Comparison of ENCODE assay signal across 8 mouse cellular contexts in the genomic region with DNA sequence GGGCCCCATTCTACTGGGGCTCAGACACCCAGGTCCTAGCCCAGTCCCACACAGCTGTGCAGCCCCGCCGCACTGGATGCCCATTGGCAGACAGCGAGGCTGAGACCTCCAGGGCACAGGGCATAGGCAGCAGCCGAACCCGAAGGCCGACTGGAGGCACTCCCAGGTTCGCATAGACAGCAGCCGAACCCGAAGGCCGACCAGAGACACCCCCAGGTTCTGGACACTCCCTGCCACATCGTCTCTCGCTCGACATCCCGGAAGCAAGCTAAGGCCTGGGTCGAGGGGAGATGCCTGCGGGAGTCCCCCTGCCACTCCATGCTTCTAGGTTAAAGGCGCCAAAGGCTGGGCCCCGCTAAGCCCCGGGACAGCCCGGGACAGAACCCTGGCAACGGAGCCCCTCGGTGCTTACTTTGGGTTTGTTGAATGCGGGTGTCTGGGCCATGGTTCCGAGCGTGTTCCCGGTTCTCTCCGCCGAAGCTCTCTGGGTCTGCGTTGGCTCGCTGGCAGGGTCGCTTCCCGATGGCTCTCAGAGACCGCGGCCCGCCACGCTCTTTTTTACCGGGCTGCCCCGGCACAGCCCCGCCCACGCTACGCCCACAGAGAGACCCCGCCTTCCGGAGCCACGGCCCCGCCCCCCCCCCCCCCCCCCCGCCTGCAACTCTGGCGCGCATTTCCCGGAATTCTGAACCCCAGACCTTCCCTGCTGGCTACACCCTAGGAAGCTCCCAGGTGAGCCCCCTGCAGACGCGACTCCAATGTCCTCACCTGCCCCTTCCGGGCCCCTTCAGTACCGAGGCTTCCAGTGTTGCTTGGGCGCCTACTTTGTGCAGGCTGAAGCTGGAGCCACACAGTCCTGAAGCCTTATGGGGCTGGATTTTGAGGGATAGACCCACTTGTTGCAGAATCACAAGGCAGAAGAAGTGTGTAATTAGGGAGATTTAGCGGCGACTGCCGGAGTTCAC. TPM values are rescaled to one million over a fixed set of nuclear protein-coding genes. Genes with fewer than 3 reads are reported as not detected.
A peak's percentile ranks its signal among the peaks of the same experiment; 100 is the strongest.
DNase-seq lines count a peak whose midpoint lies in the region; ATAC-seq and TF ChIP-seq lines count a peak whose summit lies in the region.

Gene Ada (minus strand): TSS at position 593 of the 965 bp plus-strand sequence.

- H3ac ChIP-seq in myocyte (ENCODE audit: control insufficient read depth, insufficient read length) = no peak within 1 kb of the TSS

- H3K4me2 ChIP-seq in forebrain, embryonic 16.5 days (ENCODE audit: low read length) = peak within 1 kb of the TSS; percentile 96
- H3K4me2 ChIP-seq in hindbrain, embryonic 14.5 days (replicated peaks) = peak within 1 kb of the TSS; percentile 96
- peak within 1 kb of the TSS; percentile 97 for H3K4me2 ChIP-seq in liver, embryonic 12.5 days
- H3K4me2 ChIP-seq in myocyte (ENCODE audit: low read depth) = peak within 1 kb of the TSS; percentile 78

- WGBS in bone marrow, adult 2 months = 1% methylated on average over 52 of the region's 57 CpGs
- WGBS in forebrain, embryonic 16.5 days = 2% methylated on average over 46 of the region's 57 CpGs
- WGBS in hindbrain, embryonic 14.5 days = 1% methylated on average over 54 of the region's 57 CpGs
- WGBS in liver, embryonic 12.5 days (ENCODE audit: insufficient replicate concordance) = 2% methylated on average over 50 of the region's 57 CpGs

- peak; percentile 76 for ATAC-seq in forebrain, embryonic 16.5 days
- ATAC-seq in hindbrain, embryonic 14.5 days (ENCODE audit: low FRiP score) = peak; percentile 59; the same call in 1 of the 2 replicates
- peak; percentile 64 for ATAC-seq in liver, embryonic 12.5 days

- H3K36me3 ChIP-seq in forebrain, embryonic 16.5 days (ENCODE audit: control insufficient read depth, insufficient read depth) = no peaks in the 10 kb centered on the region
- no peaks in the 10 kb centered on the region for H3K36me3 ChIP-seq in hindbrain, embryonic 14.5 days (replicated peaks; ENCODE audit: control insufficient read depth, insufficient read depth)
- no peaks in the 10 kb centered on the region for H3K36me3 ChIP-seq in liver, embryonic 12.5 days
- no peaks in the 10 kb centered on the region for H3K36me3 ChIP-seq in myocyte (ENCODE audit: control insufficient read depth, insufficient read depth)

- H3K27ac ChIP-seq in bone marrow, adult 2 months (ENCODE audit: control insufficient read depth, insufficient read depth, low read depth, low read length, poor library complexity) = no peak within 1 kb of the TSS; the same call in 1 of the 2 replicates
- no peak within 1 kb of the TSS for H3K27ac ChIP-seq in forebrain, embryonic 16.5 days (ENCODE audit: low read length)
- no peak within 1 kb of the TSS for H3K27ac ChIP-seq in hindbrain, embryonic 14.5 days
- no peak within 1 kb of the TSS for H3K27ac ChIP-seq in liver, embryonic 12.5 days

- no peaks in the 10 kb centered on the region for H3K79me2 ChIP-seq in myocyte (ENCODE audit: control insufficient read depth, insufficient read depth)

- H3K9ac ChIP-seq in forebrain, embryonic 16.5 days (replicated peaks; ENCODE audit: low read depth, low read length) = peak within 1 kb of the TSS; percentile 75
- peak within 1 kb of the TSS; percentile 74 for H3K9ac ChIP-seq in hindbrain, embryonic 14.5 days
- H3K9ac ChIP-seq in liver, embryonic 12.5 days = peak within 1 kb of the TSS; percentile 67

- no peak for TF ChIP-seq POLR2A in bone marrow, adult 2 months (IDR thresholded peaks at IDR 0.05; ENCODE audit: borderline replicate concordance, control insufficient read depth, low read depth, low read length)
- TF ChIP-seq POLR2A in myocyte (IDR thresholded peaks at IDR 0.05; ENCODE audit: insufficient read length, low read depth) = no peak

- H3K4me3 ChIP-seq in bone marrow, adult 2 months (replicated peaks; ENCODE audit: control insufficient read depth, low read depth, low read length) = peak within 1 kb of the TSS; percentile 59
- peak within 1 kb of the TSS; percentile 60 for H3K4me3 ChIP-seq in forebrain, embryonic 16.5 days (replicated peaks; ENCODE audit: low read length)
- H3K4me3 ChIP-seq in hindbrain, embryonic 14.5 days (replicated peaks; ENCODE audit: low read length) = peak within 1 kb of the TSS; percentile 52
- peak within 1 kb of the TSS; percentile 58 for H3K4me3 ChIP-seq in liver, embryonic 12.5 days
- peak within 1 kb of the TSS; percentile 8 for H3K4me3 ChIP-seq in myocyte

- peak; percentile 24 for DNase-seq in layer of hippocampus, adult 11-12 months (ENCODE audit: low spot score)
- DNase-seq in layer of hippocampus, adult 9-10 months (ENCODE audit: low spot score) = no peak
- DNase-seq in hindbrain, embryonic 14.5 days (ENCODE audit: low spot score) = peak; percentile 55
- peak; percentile 52 to 79 for DNase-seq in thymus, postnatal 10 days (ENCODE audit: low spot score in 2 of 2)

- H3K4me1 ChIP-seq in bone marrow, adult 2 months (ENCODE audit: control insufficient read depth, insufficient read depth, low read length) = peaks cover 4% of the 10 kb centered on the region; the same call in 1 of the 2 replicates
- peaks cover 5% of the 10 kb centered on the region; the same call in 1 of the 2 replicates for H3K4me1 ChIP-seq in forebrain, embryonic 16.5 days (replicated peaks; ENCODE audit: control insufficient read depth, insufficient read depth, low read length)
- H3K4me1 ChIP-seq in hindbrain, embryonic 14.5 days (replicated peaks; ENCODE audit: control insufficient read depth, insufficient read depth, low read length) = peaks cover 6% of the 10 kb centered on the region; the same call in 1 of the 2 replicates
- peaks cover 29% of the 10 kb centered on the region for H3K4me1 ChIP-seq in liver, embryonic 12.5 days

- no peak for TF ChIP-seq CTCF in bone marrow, adult 2 months (IDR thresholded peaks at IDR 0.05; ENCODE audit: control insufficient read depth, insufficient read depth, low read length)

- H3K9me3 ChIP-seq in forebrain, embryonic 16.5 days (ENCODE audit: control insufficient read depth, low read length) = no peaks in the 10 kb centered on the region
- H3K9me3 ChIP-seq in hindbrain, embryonic 14.5 days (ENCODE audit: control insufficient read depth, low read length) = no peaks in the 10 kb centered on the region
- no peaks in the 10 kb centered on the region for H3K9me3 ChIP-seq in liver, embryonic 12.5 days (replicated peaks)

- no peaks in the 10 kb centered on the region for H3K27me3 ChIP-seq in forebrain, embryonic 16.5 days (replicated peaks; ENCODE audit: control insufficient read depth, insufficient read depth, low read length)
- no peaks in the 10 kb centered on the region for H3K27me3 ChIP-seq in hindbrain, embryonic 14.5 days (ENCODE audit: control insufficient read depth, insufficient read depth, low read length)
- peaks cover 33% of the 10 kb centered on the region for H3K27me3 ChIP-seq in liver, embryonic 12.5 days (replicated peaks)
- H3K27me3 ChIP-seq in myocyte (ENCODE audit: control insufficient read depth, insufficient read depth, insufficient read length) = peaks cover 18% of the 10 kb centered on the region

TF ChIP-seq in myocyte, 11 proteins besides CTCF, POLR2A, EP300 and RAD21:
- TF ChIP-seq MYOD1 (IDR thresholded peaks at IDR 0.05; ENCODE audit: control insufficient read depth in 1 of 3, insufficient read length in 2 of 3, low read depth in 2 of 3) (no peak), MYOG (IDR thresholded peaks at IDR 0.05; ENCODE audit: control insufficient read depth in 1 of 3, insufficient read depth in 1 of 3, insufficient read length in 2 of 3, low read depth in 2 of 3) (no peak), REST (IDR thresholded peaks at IDR 0.05; ENCODE audit: insufficient read depth, insufficient read length) (no peak), E2F4 (IDR thresholded peaks at IDR 0.05; ENCODE audit: insufficient read depth) (no peak), TCF12 (IDR thresholded peaks at IDR 0.05; ENCODE audit: insufficient read depth, poor library complexity, severe bottlenecking) (no peak), CEBPB (IDR thresholded peaks at IDR 0.05; ENCODE audit: insufficient read depth, poor library complexity, severe bottlenecking) (no peak), SRF (IDR thresholded peaks at IDR 0.05; ENCODE audit: control insufficient read depth, insufficient read length, low read depth) (no peak), POLR2AphosphoS2 (IDR thresholded peaks at IDR 0.05; ENCODE audit: insufficient read length, low read depth) (no peak), USF1 (IDR thresholded peaks at IDR 0.05; ENCODE audit: low read depth) (no peak), MAX (IDR thresholded peaks at IDR 0.05; ENCODE audit: low read depth) (no peak), TCF3 (IDR thresholded peaks at IDR 0.05; ENCODE audit: insufficient read length, low read depth) (no peak)

RNA-seq across cellular contexts. Expression of gene Ada, which starts in this region (rescaled TPM):
- polyA plus RNA-seq in bone marrow, adult 2 months (2011; ENCODE audit: insufficient read depth, insufficient read length, low replicate concordance, missing spikeins) = 4.0 and 14.9 TPM in 2 replicates
- 4.5 and 5.2 TPM in 2 replicates for polyA plus RNA-seq in forebrain, embryonic 16.5 days (2015; fragmentation: Nextera tagmentation; extraction: Ambion mirVana)
- polyA plus RNA-seq in hindbrain, embryonic 14.5 days (2014; fragmentation: Nextera tagmentation; extraction: Ambion mirVana) = 3.0 and 3.3 TPM in 2 replicates
- polyA plus RNA-seq in liver, embryonic 12.5 days (2016; fragmentation: Nextera tagmentation; extraction: Ambion mirVana) = 6.6 and 6.7 TPM in 2 replicates
- 0.60 TPM for polyA plus RNA-seq in myocyte (2012; fragmentation: generic; extraction: Trizol)

Comparison
In these comparisons a context has a peak if more than half of its experiments do, and no peak if none do; other contexts are left out.
1. H3K4me3 ChIP-seq: peak in every context shown above with its lines; median percentile 60 in forebrain, embryonic 16.5 days; 59 in bone marrow, adult 2 months; 58 in liver, embryonic 12.5 days; 52 in hindbrain, embryonic 14.5 days; 8 in myocyte.